Mouse (Mus musculus) T-helper 17 cell (primary cell): ENCODE results near the gene Ephx1.

ENCODE experiments used
- in situ Hi-C, 2 experiments: fragments of 300-600 bp; cut with MboI, MseI; formaldehyde crosslinking; loops; 1 replicate in 1 of 2; 2 replicates in 1 of 2; pipeline ENCODE4 v1.15.1; 2025; ENCODE audit warnings: high pct_unique_total_duplicates in 2 of 2

Ephx1 gene

GRCm38 (mm10) chr1:180979484-180980251 is 41.0 kb downstream of the Ephx1 start:
- in situ Hi-C loops = loop anchor here (5.0 kb wide), 1 partner anchor 92 kb away; no protein-coding TSS in a partner anchor

- in situ Hi-C loops = loop anchor here (5.0 kb wide), 1 partner anchor 89 kb away; no protein-coding TSS in a partner anchor
Observed at GRCm38 (mm10) chr1:180976110-180976679, 44.5 kb downstream of the Ephx1 start.

GRCm38 (mm10) chr1:180974126-180974746 is 46.5 kb downstream of the Ephx1 start:
- in situ Hi-C loops = no loop called here

- in situ Hi-C loops = no loop called here
Observed at GRCm38 (mm10) chr1:180972941-180973340, 47.8 kb downstream of the Ephx1 start.

- in situ Hi-C loops = no loop called here
Observed at GRCm38 (mm10) chr1:180967261-180967660, 53.4 kb downstream of the Ephx1 start.

- in situ Hi-C loops = no loop called here
Observed at GRCm38 (mm10) chr1:180966542-180966941, 54.2 kb downstream of the Ephx1 start.

- in situ Hi-C loops = no loop called here
Observed at GRCm38 (mm10) chr1:180965786-180966185, 54.9 kb downstream of the Ephx1 start.

GRCm38 (mm10) chr1:180958797-180959196 is 61.9 kb downstream of the Ephx1 start:
- in situ Hi-C loops = no loop called here

- in situ Hi-C loops = no loop called here
Observed at GRCm38 (mm10) chr1:180957989-180958388, 62.7 kb downstream of the Ephx1 start.

GRCm38 (mm10) chr1:180956973-180957381 is 63.7 kb downstream of the Ephx1 start:
- in situ Hi-C loops = no loop called here

- in situ Hi-C loops = no loop called here
Observed at GRCm38 (mm10) chr1:180956401-180956800, 64.3 kb downstream of the Ephx1 start.

- in situ Hi-C loops = no loop called here
Observed at GRCm38 (mm10) chr1:180952808-180953207, 67.9 kb downstream of the Ephx1 start.

GRCm38 (mm10) chr1:180952085-180952746 is 68.5 kb downstream of the Ephx1 start:
- in situ Hi-C loops = no loop called here

GRCm38 (mm10) chr1:180946448-180946847 is 74.3 kb downstream of the Ephx1 start:
- in situ Hi-C loops = no loop called here

- in situ Hi-C loops = no loop called here
Observed at GRCm38 (mm10) chr1:180945001-180945980, 75.4 kb downstream of the Ephx1 start.

- in situ Hi-C loops = no loop called here
Observed at GRCm38 (mm10) chr1:180944553-180944952, 76.2 kb downstream of the Ephx1 start.

- in situ Hi-C loops = no loop called here
Observed at GRCm38 (mm10) chr1:180943896-180944295, 76.8 kb downstream of the Ephx1 start.

GRCm38 (mm10) chr1:180943032-180943644 is 77.6 kb downstream of the Ephx1 start:
- in situ Hi-C loops = no loop called here

- in situ Hi-C loops = no loop called here
Observed at GRCm38 (mm10) chr1:180942166-180943031, 78.3 kb downstream of the Ephx1 start, which contains the start of gene Tmem63a. TSS of gene Tmem63a (plus strand) at chr1:180942344.
